In the genomic region with DNA sequence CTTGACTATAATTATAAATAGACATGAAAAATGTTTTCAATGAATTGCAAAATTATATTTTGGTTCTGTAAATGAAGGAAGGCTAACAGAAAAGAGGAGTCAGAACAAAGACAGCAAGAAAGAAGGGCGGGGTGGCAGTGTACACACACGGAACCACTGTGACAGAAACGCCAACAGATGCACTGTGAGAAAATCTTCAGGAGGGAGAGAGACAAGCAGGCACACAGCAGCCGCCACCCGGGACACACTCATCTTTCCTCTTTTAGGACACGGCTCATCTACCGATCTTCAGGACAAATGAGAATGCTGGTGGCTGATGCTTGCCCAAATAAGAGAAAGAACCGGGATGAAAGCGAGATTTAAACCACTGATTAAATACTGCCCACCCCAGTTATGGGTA, we compare ENCODE assay signal across 14 mouse cellular contexts.
"Had no signal": no experiment of that assay in that cellular context is flagged by ENCODE, and none has a peak within 500 bp of the region (broad histone marks: within the 10 kb centered on the region; RNA-seq: fewer than 3 reads in every experiment).

No protein-coding gene starts in this region.

- H3K27me3 ChIP-seq: liver, embryonic 13.5 days; midbrain, embryonic 15.5 days; neural tube, embryonic 13.5 days had no signal

- H3K9me3 ChIP-seq: liver, embryonic 13.5 days; midbrain, embryonic 15.5 days; neural tube, embryonic 13.5 days had no signal

- ATAC-seq: intestine, postnatal 0 days; midbrain, embryonic 15.5 days had no signal

- H3K4me3 ChIP-seq: liver, embryonic 13.5 days; midbrain, embryonic 15.5 days; neural tube, embryonic 13.5 days had no signal

- H3K9ac ChIP-seq: liver, embryonic 13.5 days; midbrain, embryonic 15.5 days; neural tube, embryonic 13.5 days had no signal

- H3K27ac ChIP-seq: kidney, postnatal 0 days; liver, embryonic 13.5 days; midbrain, embryonic 15.5 days; neural tube, embryonic 13.5 days had no signal

- H3K36me3 ChIP-seq: liver, embryonic 13.5 days had no signal

- H3K4me2 ChIP-seq: liver, embryonic 13.5 days; midbrain, embryonic 11.5 days; midbrain, embryonic 15.5 days; neural tube, embryonic 13.5 days had no signal

- DNase-seq: kidney, adult 2 months; kidney, postnatal 36 days; liver, embryonic 13.5 days; lung, adult 2 months; lung, postnatal 14 days; lung, postnatal 4 days; retina, postnatal 1 day; thymus, adult 18-20 months; thymus, postnatal 36 days had no signal
